Mouse (Mus musculus): ENCODE results near the gene Ispd.

- TF ChIP-seq CTCF (conservative IDR thresholded peaks at IDR 0.05; ENCODE audit: insufficient read depth, insufficient read length, low read depth, low read length) = no peak
- TF ChIP-seq POLR2A (IDR thresholded peaks at IDR 0.05; ENCODE audit: low read depth, low read length) = no peak
Measured at GRCm38 (mm10) chr12:36570414-36571095, 189.3 kb downstream of the Ispd start.
